Mouse (Mus musculus): ENCODE results near the gene Trim65.
"Not testable (repeated sequence)": the region's sequence is repeated elsewhere in the genome, so short reads cannot be mapped to it uniquely, and the experiment has no call there.

The Trim65 gene

GRCm38 (mm10) chr11:116108464-116109137 lies 22.3 kb downstream of the Trim65 start:
- DNase-seq (ENCODE audit: low read depth, low spot score): no peak

- no peak for DNase-seq (ENCODE audit: low read depth, low spot score)
Measured at GRCm38 (mm10) chr11:116107777-116108285, 23.1 kb downstream of the Trim65 start.

- DNase-seq (ENCODE audit: low read depth, low spot score): no peak
Measured at GRCm38 (mm10) chr11:116106963-116107776, 23.8 kb downstream of the Trim65 start.

- DNase-seq (ENCODE audit: low read depth, low spot score): no peak
Measured at GRCm38 (mm10) chr11:116106154-116106962, 24.6 kb downstream of the Trim65 start.

GRCm38 (mm10) chr11:116105065-116105464 lies 25.9 kb downstream of the Trim65 start:
- DNase-seq (ENCODE audit: low read depth, low spot score): no peak

- peak; percentile 74 for DNase-seq (ENCODE audit: low read depth, low spot score)
Measured at GRCm38 (mm10) chr11:116104006-116104646, 26.8 kb downstream of the Trim65 start.

- no peak for DNase-seq (ENCODE audit: low read depth, low spot score)
Measured at GRCm38 (mm10) chr11:116103572-116103971, 27.4 kb downstream of the Trim65 start.

- DNase-seq (ENCODE audit: low read depth, low spot score): no peak
Measured at GRCm38 (mm10) chr11:116102472-116102871, 28.5 kb downstream of the Trim65 start.

GRCm38 (mm10) chr11:116101931-116102381 lies 29.0 kb downstream of the Trim65 start:
- DNase-seq (ENCODE audit: low read depth, low spot score): no peak

GRCm38 (mm10) chr11:116100839-116101238 lies 30.1 kb downstream of the Trim65 start:
- DNase-seq (ENCODE audit: low read depth, low spot score): no peak

- no peak for DNase-seq (ENCODE audit: low read depth, low spot score)
Measured at GRCm38 (mm10) chr11:116100385-116100784, 30.5 kb downstream of the Trim65 start.

- no peak for DNase-seq (ENCODE audit: low read depth, low spot score)
Measured at GRCm38 (mm10) chr11:116099462-116099861, 31.5 kb downstream of the Trim65 start.

- no peak for DNase-seq (ENCODE audit: low read depth, low spot score)
Measured at GRCm38 (mm10) chr11:116098711-116099460, 32.0 kb downstream of the Trim65 start.

- no peak for DNase-seq (ENCODE audit: low read depth, low spot score)
Measured at GRCm38 (mm10) chr11:116096213-116097108, 34.5 kb downstream of the Trim65 start.

GRCm38 (mm10) chr11:116095573-116095972 lies 35.4 kb downstream of the Trim65 start:
- no peak for DNase-seq (ENCODE audit: low read depth, low spot score)

GRCm38 (mm10) chr11:116093771-116094565 lies 37.0 kb downstream of the Trim65 start:
- DNase-seq (ENCODE audit: low read depth, low spot score): no peak

GRCm38 (mm10) chr11:116092959-116093358 lies 38.0 kb downstream of the Trim65 start:
- DNase-seq (ENCODE audit: low read depth, low spot score): not testable (repeated sequence)

- DNase-seq (ENCODE audit: low read depth, low spot score): no peak
Measured at GRCm38 (mm10) chr11:116091591-116091990, 39.3 kb downstream of the Trim65 start.

GRCm38 (mm10) chr11:116089545-116089944 lies 41.4 kb downstream of the Trim65 start:
- no peak for DNase-seq (ENCODE audit: low read depth, low spot score)
